Mouse (Mus musculus) kidney, embryonic 16.5 days (tissue): ENCODE results near the gene Cry2. TPM values are rescaled to one million over a fixed set of nuclear protein-coding genes. Genes with fewer than 3 reads are reported as not detected.
A peak's percentile ranks its signal among the peaks of the same experiment; 100 is the strongest.

Experiments
- ATAC-seq: fragments of 200-750 bp; cut with Nextera tagmentation; 2 replicates; pipeline ENCODE4 v1.8.0; 2017; ENCODE audit warnings: moderate TSS enrichment; ENCODE audit not compliant: low FRiP score, low TSS enrichment
- H3K27ac ChIP-seq: fragments of 300-500 bp; sonication (generic); 2 replicates; pipeline ENCODE4 v1.5.1; 2014; ENCODE audit warnings: low read length
- H3K27me3 ChIP-seq: fragments of 300-500 bp; sonication (generic); 2 replicates; pipeline ENCODE4 v1.6.1; 2014; ENCODE audit warnings: low read length, control low read depth, mixed read lengths; ENCODE audit not compliant: insufficient read depth
- H3K36me3 ChIP-seq: fragments of 300-500 bp; sonication (generic); 2 replicates; pipeline ENCODE4 v1.6.1; 2014; ENCODE audit warnings: low read length, control low read depth, mixed read lengths; ENCODE audit not compliant: insufficient read depth
- H3K4me1 ChIP-seq: fragments of 300-500 bp; sonication (generic); 2 replicates; pipeline ENCODE4 v1.6.1; 2014; ENCODE audit warnings: low read length, control low read depth, mixed read lengths; ENCODE audit not compliant: insufficient read depth
- H3K4me2 ChIP-seq: fragments of 300-500 bp; sonication (generic); replicated peaks from 2 replicates; pipeline ENCODE4 v1.6.1; 2014; ENCODE audit warnings: low read depth, low read length
- H3K4me3 ChIP-seq: fragments of 300-500 bp; sonication (generic); 2 replicates; pipeline ENCODE4 v1.5.1; 2014; ENCODE audit warnings: mild to moderate bottlenecking, low read length
- H3K9ac ChIP-seq: fragments of 300-500 bp; sonication (generic); replicated peaks from 2 replicates; pipeline ENCODE4 v1.6.1; 2014; ENCODE audit warnings: low read length
- H3K9me3 ChIP-seq: fragments of 300-500 bp; sonication (generic); 2 replicates; pipeline ENCODE4 v1.6.1; 2016; ENCODE audit warnings: low read length, control low read depth
- WGBS: fragments of 180-500 bp; shearing (Covaris S2); extraction: QIAGEN DNeasy Blood & Tissue Kit; methylation state at CpG from one replicate; pipeline ENCODE4 v1.1.7; 2014; 5-methylcytosine and 5-hydroxymethylcytosine counted together
- polyA plus RNA-seq: library from polyadenylated mRNA; unstranded; fragments of >200 nt; fragmentation: Nextera tagmentation; extraction: Ambion mirVana; gene quantifications from 2 replicates; pipeline ENCODE4 v1.2.1, GENCODE M21; 2015

Cry2 gene
- polyA plus RNA-seq, 1 experiment from 2014 or later = 21.7 TPM

- Histone ChIP-seq H3K9ac (no peak overlapping the region), H3K4me3 (no peak overlapping the region), H3K4me2 (no peak overlapping the region), H3K36me3 (peaks cover 58% of the 10 kb centered on the region), H3K27ac (peak overlapping the region; percentile 43), H3K4me1 (peaks cover 27% of the 10 kb centered on the region; the same call in 1 of the 2 replicates), H3K9me3 (no peaks in the 10 kb centered on the region), H3K27me3 (no peaks in the 10 kb centered on the region)
- WGBS = 78% methylated on average over 9 of the region's 9 CpGs
- 0 out of 2 replicates have a peak, but pooled peaks have one; percentile 19 for ATAC-seq
Measured at GRCm38 (mm10) chr2:92424462-92425308, 9.2 kb downstream of the Cry2 start.

DNA sequence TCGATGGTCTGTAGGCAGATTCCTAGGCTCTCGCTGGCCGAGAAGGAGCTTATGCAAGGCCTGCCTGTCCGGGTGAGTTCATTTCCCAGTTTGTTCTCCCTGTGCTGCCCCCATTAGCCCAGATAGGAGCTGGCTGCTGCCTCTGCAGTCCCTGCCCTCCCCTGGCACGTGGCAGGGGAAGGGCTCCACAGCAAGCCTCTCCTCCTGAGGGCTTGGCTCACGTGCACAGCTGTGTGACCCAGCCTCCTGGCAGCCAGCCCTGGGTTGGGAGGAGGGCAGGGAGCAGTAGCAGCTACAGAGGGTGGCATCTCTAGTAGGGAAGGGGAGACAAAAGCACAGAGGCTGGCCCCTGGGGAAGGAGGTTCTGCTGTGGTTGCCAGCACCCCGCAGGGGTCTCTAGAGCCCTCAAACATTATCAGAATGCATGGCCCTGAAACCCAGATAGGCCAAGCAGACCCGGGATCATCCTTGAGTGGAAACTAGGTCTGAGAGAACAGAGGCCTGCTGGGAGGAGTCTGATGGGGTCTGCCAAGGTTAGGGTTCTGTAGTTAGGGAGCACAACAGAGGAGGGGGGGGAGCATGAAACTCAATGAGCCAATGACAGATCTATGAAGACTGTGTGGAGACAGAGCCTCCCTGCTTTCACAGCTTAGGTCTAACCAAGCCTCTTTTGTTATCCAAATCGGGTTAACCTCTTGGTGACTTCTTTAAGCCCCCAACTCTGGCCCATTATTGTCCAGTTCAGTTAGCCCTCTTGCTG lies 10.0 kb downstream of the Cry2 start:
- H3K4me2 ChIP-seq = no peak overlapping the region
- no peaks in the 10 kb centered on the region for H3K9me3 ChIP-seq
- H3K4me1 ChIP-seq = peaks cover 20% of the 10 kb centered on the region; the same call in 1 of the 2 replicates
- H3K9ac ChIP-seq = no peak overlapping the region
- H3K27ac ChIP-seq = peak overlapping the region; percentile 11
- H3K27me3 ChIP-seq = no peaks in the 10 kb centered on the region
- no peak overlapping the region for H3K4me3 ChIP-seq
- WGBS = 86% methylated on average over 9 of the region's 9 CpGs
- peaks cover 58% of the 10 kb centered on the region for H3K36me3 ChIP-seq
- 0 out of 2 replicates have a peak, but pooled peaks have one; percentile 29 for ATAC-seq

GRCm38 (mm10) chr2:92423156-92423555 lies 10.7 kb downstream of the Cry2 start:
- H3K9ac ChIP-seq = no peak overlapping the region
- WGBS = 91% methylated on average over 9 of the region's 9 CpGs
- H3K9me3 ChIP-seq = no peaks in the 10 kb centered on the region
- no peak overlapping the region for H3K4me3 ChIP-seq
- no peak overlapping the region for H3K4me2 ChIP-seq
- peaks cover 58% of the 10 kb centered on the region for H3K36me3 ChIP-seq
- ATAC-seq = no peak
- no peaks in the 10 kb centered on the region for H3K27me3 ChIP-seq
- H3K4me1 ChIP-seq = peaks cover 14% of the 10 kb centered on the region; the same call in 1 of the 2 replicates
- no peak overlapping the region for H3K27ac ChIP-seq

DNA sequence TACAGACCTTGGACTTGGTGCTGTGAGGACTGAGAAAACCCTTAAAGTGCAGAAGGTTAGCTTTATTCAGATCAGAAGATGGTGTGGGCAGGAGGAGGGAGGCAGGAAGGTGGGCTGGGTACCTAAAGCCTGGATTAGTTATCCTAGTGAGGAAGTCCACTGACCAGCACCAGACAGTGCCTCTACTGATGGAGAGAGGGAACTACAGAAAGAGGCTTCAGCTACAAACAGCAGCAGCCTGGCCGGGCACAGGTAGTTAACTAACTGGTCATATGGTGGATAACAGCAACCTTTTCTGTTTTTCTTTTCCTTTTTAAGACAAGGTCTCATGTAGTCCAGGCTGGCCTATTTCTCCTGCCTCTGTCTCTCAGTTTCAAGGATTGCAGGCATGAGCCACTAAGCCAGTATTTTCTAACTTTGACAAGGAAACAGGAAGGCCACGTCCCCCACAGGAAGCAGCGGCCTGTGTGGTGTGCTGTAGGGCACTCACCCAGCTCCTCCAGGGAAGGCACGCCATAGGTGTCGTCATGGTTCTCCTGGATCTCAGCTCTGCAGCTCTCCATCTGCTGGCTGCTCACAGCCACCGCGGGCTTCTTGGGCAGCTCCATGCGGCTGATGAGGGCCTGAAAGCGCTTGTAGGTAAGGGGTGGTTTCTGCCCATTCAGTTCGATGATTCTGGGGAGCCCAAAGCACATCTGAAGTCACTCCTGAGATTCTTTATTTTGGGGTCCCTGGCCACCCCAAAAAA lies 11.3 kb downstream of the Cry2 start:
- WGBS = 64% methylated on average over 10 of the region's 10 CpGs
- Histone ChIP-seq H3K36me3 (peaks cover 61% of the 10 kb centered on the region), H3K4me2 (no peak overlapping the region), H3K4me1 (peaks cover 8% of the 10 kb centered on the region; the same call in 1 of the 2 replicates), H3K4me3 (no peak overlapping the region), H3K27me3 (no peaks in the 10 kb centered on the region), H3K27ac (no peak overlapping the region), H3K9me3 (no peaks in the 10 kb centered on the region), H3K9ac (no peak overlapping the region)
- ATAC-seq = no peak

- ATAC-seq = no peak
- H3K4me3 ChIP-seq = no peak overlapping the region
- H3K4me1 ChIP-seq = peaks cover 4% of the 10 kb centered on the region; the same call in 1 of the 2 replicates
- H3K9ac ChIP-seq = no peak overlapping the region
- no peak overlapping the region for H3K27ac ChIP-seq
- peaks cover 62% of the 10 kb centered on the region for H3K36me3 ChIP-seq
- H3K9me3 ChIP-seq = no peaks in the 10 kb centered on the region
- H3K27me3 ChIP-seq = no peaks in the 10 kb centered on the region
- no peak overlapping the region for H3K4me2 ChIP-seq
- 90% methylated on average over 7 of the region's 7 CpGs for WGBS
Measured at GRCm38 (mm10) chr2:92421723-92422387, 12.0 kb downstream of the Cry2 start.

- peaks cover 75% of the 10 kb centered on the region for H3K36me3 ChIP-seq
- ATAC-seq = no peak
- WGBS = 90% methylated on average over 10 of the region's 10 CpGs
- no peaks in the 10 kb centered on the region for H3K27me3 ChIP-seq
- H3K4me2 ChIP-seq = no peak overlapping the region
- H3K4me1 ChIP-seq = no peaks in the 10 kb centered on the region
- no peak overlapping the region for H3K4me3 ChIP-seq
- H3K27ac ChIP-seq = no peak overlapping the region
- H3K9ac ChIP-seq = no peak overlapping the region
- no peaks in the 10 kb centered on the region for H3K9me3 ChIP-seq
Measured at GRCm38 (mm10) chr2:92411705-92412104, 22.1 kb downstream of the Cry2 start.

GRCm38 (mm10) chr2:92408309-92409045 lies 25.4 kb downstream of the Cry2 start:
- no peak overlapping the region for H3K4me3 ChIP-seq
- H3K36me3 ChIP-seq = peaks cover 59% of the 10 kb centered on the region
- H3K4me2 ChIP-seq = no peak overlapping the region
- ATAC-seq = 0 out of 2 replicates have a peak, but pooled peaks have one; percentile 39
- H3K9ac ChIP-seq = no peak overlapping the region
- H3K4me1 ChIP-seq = no peaks in the 10 kb centered on the region
- no peak overlapping the region for H3K27ac ChIP-seq
- WGBS = 84% methylated on average over 18 of the region's 18 CpGs
- H3K9me3 ChIP-seq = no peaks in the 10 kb centered on the region
- no peaks in the 10 kb centered on the region for H3K27me3 ChIP-seq

- H3K9me3 ChIP-seq = no peaks in the 10 kb centered on the region
- no peak overlapping the region for H3K4me3 ChIP-seq
- H3K4me1 ChIP-seq = peaks cover 4% of the 10 kb centered on the region
- no peak overlapping the region for H3K4me2 ChIP-seq
- 90% methylated on average over 7 of the region's 7 CpGs for WGBS
- H3K27ac ChIP-seq = no peak overlapping the region
- no peaks in the 10 kb centered on the region for H3K27me3 ChIP-seq
- no peak overlapping the region for H3K9ac ChIP-seq
- peaks cover 32% of the 10 kb centered on the region for H3K36me3 ChIP-seq
- no peak for ATAC-seq
Measured at GRCm38 (mm10) chr2:92405687-92406086, 28.2 kb downstream of the Cry2 start.
